Mouse (Mus musculus) kidney, adult 2 months (tissue): ENCODE results near the gene Zcchc17.

ENCODE experiments used
- CTCF ChIP-seq: fragments of 200-500 bp; conservative IDR thresholded peaks from 2 replicates; pipeline ENCODE4 v1.5.1; 2011; ENCODE audit warnings: low read depth, mild to moderate bottlenecking, control low read depth, low read length, moderate library complexity, mixed read lengths; ENCODE audit not compliant: insufficient read depth, insufficient read length
- POLR2A ChIP-seq: fragments of 200-500 bp; IDR thresholded peaks from one replicate; pipeline ENCODE4 v1.6.1; 2011; ENCODE audit warnings: low read depth, low read length, control low read depth

DNA sequence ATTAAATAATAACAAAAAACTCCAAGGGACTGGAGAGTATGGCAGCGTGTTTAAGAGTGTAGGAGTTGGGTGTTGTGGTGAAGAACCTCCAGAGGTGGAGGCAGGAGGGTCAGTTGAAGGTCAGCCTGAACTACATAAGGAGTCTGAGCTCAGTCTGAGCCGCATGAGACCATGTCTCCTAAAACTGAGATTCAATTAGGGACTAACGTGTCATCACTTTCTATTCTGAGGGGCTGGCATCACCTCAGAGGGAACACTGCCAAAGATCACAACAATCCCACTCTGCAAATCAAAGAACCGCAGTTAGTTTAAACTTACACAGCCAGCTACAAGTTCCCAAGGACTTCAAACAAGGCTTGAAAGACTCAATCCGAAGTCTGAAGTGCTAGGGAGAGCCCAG lies 36.1 kb downstream of the Zcchc17 start:
- TF ChIP-seq POLR2A: no peak
- TF ChIP-seq CTCF: no peak
